Mouse (Mus musculus) megakaryocyte, embryonic 14.5 days (primary cell): ENCODE measurements around the gene Ank3. TPM values are rescaled to one million over a fixed set of nuclear protein-coding genes. Genes with fewer than 3 reads are reported as not detected.

Experiments used
- H3K27me3 ChIP-seq: replicated peaks from 2 replicates; pipeline ENCODE3; 2012; ENCODE audit warnings: inconsistent platforms
- H3K36me3 ChIP-seq: replicated peaks from 2 replicates; pipeline ENCODE3; 2012; ENCODE audit warnings: low read length, inconsistent platforms, mixed read lengths
- H3K4me1 ChIP-seq: 2 replicates; pipeline ENCODE4 v1.6.1; 2012; ENCODE audit warnings: inconsistent platforms
- H3K4me3 ChIP-seq: replicated peaks from 2 replicates; pipeline ENCODE3; 2012; ENCODE audit warnings: moderate library complexity, mild to moderate bottlenecking, inconsistent platforms
- H3K9me3 ChIP-seq: 2 replicates; pipeline ENCODE4 v1.6.1; 2012; ENCODE audit warnings: inconsistent platforms
- FLI1 ChIP-seq: IDR thresholded peaks from 2 replicates; pipeline ENCODE4 v1.6.1; 2012; ENCODE audit warnings: low read length, inconsistent platforms, mixed read lengths
- GATA1 ChIP-seq: IDR thresholded peaks from 3 replicates; pipeline ENCODE4 v1.6.1; 2012; ENCODE audit warnings: mixed read lengths, low read length, inconsistent platforms, borderline replicate concordance
- polyA plus RNA-seq: library from polyadenylated mRNA; stranded (reverse); fragments of >175 nt; gene quantifications from 2 replicates; pipeline ENCODE4 v1.2.3, GENCODE M21; 2012; ENCODE audit warnings: low replicate concordance; ENCODE audit not compliant: insufficient read depth

The Ank3 gene
- polyA plus RNA-seq, 1 experiment: 4.4 TPM

DNA sequence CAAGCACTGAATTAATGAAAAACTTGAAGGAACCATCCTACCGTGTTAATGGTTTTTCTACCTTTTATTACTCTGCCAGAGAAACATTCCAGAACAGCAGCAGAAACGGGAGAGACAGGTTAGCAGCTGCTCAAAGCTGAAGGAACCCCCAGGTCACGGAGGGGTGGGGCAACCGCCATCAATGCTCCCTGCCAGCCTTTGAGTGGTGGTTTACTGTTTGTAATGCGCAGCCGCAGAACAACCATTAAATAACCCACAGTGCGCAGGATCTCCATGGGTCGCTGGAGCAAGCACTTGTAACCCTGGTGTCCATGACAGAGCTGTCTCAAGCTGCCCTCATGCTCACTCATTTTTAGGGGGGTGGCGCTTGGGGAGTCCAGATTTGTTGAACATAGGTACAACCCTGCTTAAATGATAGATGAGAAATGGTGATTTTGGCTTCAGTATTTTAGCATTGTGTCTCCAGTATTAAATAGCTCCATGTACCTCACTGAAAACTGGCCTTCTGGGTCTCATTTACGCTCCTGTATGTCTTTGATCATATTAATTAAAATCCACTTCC lies 133.7 kb downstream of the Ank3 start:
- no peaks in the 10 kb centered on the region for H3K36me3 ChIP-seq
- no peaks in the 10 kb centered on the region for H3K4me1 ChIP-seq
- TF ChIP-seq GATA1 (no peak), FLI1 (no peak)
- no peak overlapping the region for H3K4me3 ChIP-seq
- H3K27me3 ChIP-seq: no peaks in the 10 kb centered on the region
- peaks cover 38% of the 10 kb centered on the region for H3K9me3 ChIP-seq

GRCm38 (mm10) chr10:69533505-69534388 lies 135.2 kb downstream of the Ank3 start:
- H3K4me3 ChIP-seq: no peak overlapping the region
- no peak for TF ChIP-seq FLI1
- no peak for TF ChIP-seq GATA1
- H3K9me3 ChIP-seq: peaks cover 32% of the 10 kb centered on the region
- no peaks in the 10 kb centered on the region for H3K4me1 ChIP-seq
- no peaks in the 10 kb centered on the region for H3K27me3 ChIP-seq
- no peaks in the 10 kb centered on the region for H3K36me3 ChIP-seq

GRCm38 (mm10) chr10:69534716-69535115 lies 136.1 kb downstream of the Ank3 start:
- Histone ChIP-seq H3K36me3 (no peaks in the 10 kb centered on the region), H3K9me3 (peaks cover 32% of the 10 kb centered on the region), H3K4me3 (no peak overlapping the region), H3K4me1 (no peaks in the 10 kb centered on the region), H3K27me3 (no peaks in the 10 kb centered on the region)
- TF ChIP-seq GATA1: no peak
- TF ChIP-seq FLI1: no peak

DNA sequence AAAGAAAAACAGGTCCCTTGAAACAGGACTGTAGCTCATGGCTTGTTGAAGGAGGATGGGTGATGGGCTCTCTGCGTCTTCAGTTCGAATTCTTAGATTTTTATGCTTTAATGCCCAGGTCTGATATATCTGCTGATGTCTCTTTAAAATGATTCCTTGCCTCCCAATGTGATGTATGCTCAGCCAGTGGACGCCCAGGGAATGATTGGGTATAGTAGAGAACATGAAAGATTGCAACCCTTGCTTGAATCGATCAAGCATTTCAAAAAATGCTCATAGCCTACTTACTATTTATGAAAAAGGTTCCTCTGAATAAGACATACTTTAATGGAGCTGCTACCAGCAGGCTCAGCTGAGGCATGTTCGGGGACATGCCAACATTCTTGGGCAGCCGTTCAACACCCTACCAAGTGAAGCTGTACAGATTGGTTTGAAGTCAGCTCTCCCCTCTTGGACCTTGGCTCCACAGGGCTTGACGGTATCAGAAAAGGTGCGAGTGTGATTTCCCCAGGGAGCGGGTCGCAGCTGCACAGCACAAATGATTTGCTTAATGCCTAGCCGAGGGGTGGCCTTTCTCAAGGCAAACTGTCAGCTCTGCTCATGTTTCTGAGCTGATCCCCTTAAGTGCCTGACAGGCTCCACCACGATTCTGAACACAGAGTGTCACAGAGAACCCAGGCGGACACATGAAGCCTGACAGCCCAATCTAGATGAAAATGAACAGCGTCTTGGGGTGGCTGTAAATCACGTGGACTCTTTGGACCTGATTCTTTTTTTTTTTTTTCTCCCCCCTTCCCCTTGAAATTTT lies 136.8 kb downstream of the Ank3 start:
- H3K9me3 ChIP-seq: peaks cover 38% of the 10 kb centered on the region
- no peaks in the 10 kb centered on the region for H3K27me3 ChIP-seq
- no peaks in the 10 kb centered on the region for H3K4me1 ChIP-seq
- no peaks in the 10 kb centered on the region for H3K36me3 ChIP-seq
- H3K4me3 ChIP-seq: no peak overlapping the region
- TF ChIP-seq GATA1: no peak
- no peak for TF ChIP-seq FLI1

DNA sequence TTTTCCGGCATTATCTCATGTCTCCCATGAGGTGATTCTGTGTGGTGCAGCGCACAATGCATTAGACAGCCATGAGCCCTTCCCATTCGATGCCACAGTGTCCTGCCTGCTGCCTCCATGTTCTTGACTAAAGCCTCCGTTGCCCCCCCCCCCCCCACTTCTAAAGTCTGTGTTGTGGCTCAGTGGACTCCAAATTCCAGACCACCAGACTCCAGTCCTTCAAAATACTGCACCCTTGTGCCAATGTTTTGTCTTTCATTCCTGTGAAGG lies 137.3 kb downstream of the Ank3 start:
- H3K9me3 ChIP-seq: peaks cover 43% of the 10 kb centered on the region
- no peaks in the 10 kb centered on the region for H3K36me3 ChIP-seq
- TF ChIP-seq FLI1 (no peak), GATA1 (no peak)
- no peak overlapping the region for H3K4me3 ChIP-seq
- H3K4me1 ChIP-seq: no peaks in the 10 kb centered on the region
- H3K27me3 ChIP-seq: no peaks in the 10 kb centered on the region

GRCm38 (mm10) chr10:69536372-69537075 lies 138.0 kb downstream of the Ank3 start:
- H3K4me3 ChIP-seq: no peak overlapping the region
- TF ChIP-seq GATA1 (no peak), FLI1 (no peak)
- no peaks in the 10 kb centered on the region for H3K27me3 ChIP-seq
- no peaks in the 10 kb centered on the region for H3K4me1 ChIP-seq
- peaks cover 43% of the 10 kb centered on the region for H3K9me3 ChIP-seq
- H3K36me3 ChIP-seq: no peaks in the 10 kb centered on the region

DNA sequence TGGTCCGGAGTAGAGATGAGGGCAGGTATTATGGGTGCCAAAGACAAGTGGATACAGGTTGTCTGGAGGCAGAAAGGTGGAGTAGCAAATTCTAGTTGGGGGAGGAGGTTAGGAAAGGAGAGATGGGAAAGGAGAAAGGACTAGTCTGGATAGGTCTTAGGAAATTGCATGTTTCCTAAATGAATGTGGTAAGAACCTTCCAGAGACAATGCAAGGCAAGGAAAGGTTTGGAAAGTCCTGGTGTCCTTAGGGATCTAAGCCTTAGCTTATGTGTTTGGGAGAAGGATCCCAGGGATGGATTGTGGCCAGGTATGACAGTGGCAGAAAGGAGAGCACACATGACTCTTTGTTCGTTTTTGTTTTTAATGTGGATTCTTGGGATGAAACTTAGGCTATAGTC lies 139.7 kb downstream of the Ank3 start:
- Histone ChIP-seq H3K4me1 (no peaks in the 10 kb centered on the region), H3K36me3 (no peaks in the 10 kb centered on the region), H3K4me3 (no peak overlapping the region), H3K27me3 (no peaks in the 10 kb centered on the region), H3K9me3 (peaks cover 39% of the 10 kb centered on the region)
- TF ChIP-seq GATA1 (no peak), FLI1 (no peak)

DNA sequence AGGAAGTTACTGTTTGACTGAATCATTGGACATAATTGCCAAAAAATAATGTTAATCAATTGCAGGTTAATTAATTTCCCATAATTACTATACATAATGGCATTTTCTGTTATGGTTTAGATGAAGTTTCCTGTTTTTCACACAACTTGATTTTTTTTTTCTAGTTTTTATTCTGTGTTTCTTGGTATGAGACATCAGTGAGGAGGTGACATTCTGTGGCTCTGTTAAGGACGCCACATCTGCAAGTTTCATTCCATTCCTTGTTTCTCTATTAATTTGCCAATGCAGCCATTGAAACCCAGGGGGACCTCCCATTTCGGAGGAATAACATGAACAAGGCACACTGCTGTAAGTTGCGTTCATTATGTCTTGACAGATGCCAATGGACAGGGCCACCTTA lies 143.9 kb downstream of the Ank3 start:
- H3K9me3 ChIP-seq: peaks cover 30% of the 10 kb centered on the region
- TF ChIP-seq GATA1: no peak
- TF ChIP-seq FLI1: no peak
- H3K27me3 ChIP-seq: no peaks in the 10 kb centered on the region
- H3K4me1 ChIP-seq: no peaks in the 10 kb centered on the region
- no peaks in the 10 kb centered on the region for H3K36me3 ChIP-seq
- H3K4me3 ChIP-seq: no peak overlapping the region

DNA sequence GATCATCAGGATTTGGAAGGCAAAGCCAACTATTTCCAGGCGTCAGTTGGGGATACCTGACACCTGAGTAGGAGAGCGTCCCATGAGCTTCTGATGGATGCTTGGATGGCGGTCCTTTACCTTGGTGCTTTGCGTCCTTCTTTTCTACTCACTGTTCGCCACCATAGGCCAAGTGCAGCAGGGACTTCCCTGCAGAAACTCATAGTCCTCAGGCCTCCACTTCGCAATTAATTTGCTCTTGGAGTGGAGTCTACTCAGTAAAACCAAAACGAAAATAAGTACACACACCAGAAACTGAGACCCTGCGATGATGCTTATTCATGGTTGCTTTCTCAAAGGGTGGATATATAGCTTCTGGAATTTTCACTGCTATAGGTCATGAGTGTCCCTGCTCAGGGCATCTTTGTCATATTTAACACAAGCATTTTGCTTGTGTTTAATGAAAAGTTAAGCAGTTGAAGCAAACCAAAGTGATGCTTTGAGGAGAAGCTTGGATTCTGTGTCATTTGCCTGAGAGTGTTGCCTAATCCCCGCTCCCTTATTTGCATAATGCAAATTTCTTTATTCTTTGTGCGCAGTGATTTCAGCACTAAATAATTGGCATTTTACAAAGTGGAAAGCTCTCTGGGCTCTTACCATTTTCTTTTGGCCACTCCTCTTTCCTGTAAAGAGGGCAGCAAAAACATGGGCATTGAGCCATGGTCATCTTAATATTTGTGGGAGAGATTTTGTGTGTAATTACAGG lies 145.5 kb downstream of the Ank3 start:
- Histone ChIP-seq H3K4me3 (no peak overlapping the region), H3K9me3 (peaks cover 36% of the 10 kb centered on the region), H3K36me3 (no peaks in the 10 kb centered on the region), H3K4me1 (no peaks in the 10 kb centered on the region), H3K27me3 (no peaks in the 10 kb centered on the region)
- no peak for TF ChIP-seq FLI1
